Mouse (Mus musculus) kidney, postnatal 36 days (tissue): ENCODE measurements around the gene Mlip.

ENCODE experiments used
- DNase-seq, 2 experiments: peaks; one replicate each; pipeline ENCODE4 v3.0.0; 2021 to 2022; ENCODE audit warnings: mixed read lengths in 2 of 2

Mlip gene

DNA sequence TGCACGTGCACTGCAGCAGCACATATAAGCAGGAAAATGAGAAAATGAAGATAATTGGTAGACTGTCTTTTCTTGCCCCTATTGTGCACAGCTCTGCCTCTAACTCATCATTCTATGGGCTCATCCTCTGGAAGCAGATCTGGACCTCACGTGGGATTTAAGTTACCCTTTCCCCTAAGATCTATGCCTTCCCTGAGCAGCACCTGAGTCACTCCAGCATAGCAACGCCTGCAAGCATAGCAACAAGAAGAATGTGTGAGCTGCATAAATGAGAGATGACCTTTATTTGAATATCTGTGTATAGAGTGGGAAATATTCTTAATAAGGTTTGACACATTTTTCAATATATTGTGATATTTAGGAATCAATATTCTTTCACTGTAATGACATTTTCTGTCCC is 176.9 kb downstream of the Mlip start:
- no peak for DNase-seq

DNA sequence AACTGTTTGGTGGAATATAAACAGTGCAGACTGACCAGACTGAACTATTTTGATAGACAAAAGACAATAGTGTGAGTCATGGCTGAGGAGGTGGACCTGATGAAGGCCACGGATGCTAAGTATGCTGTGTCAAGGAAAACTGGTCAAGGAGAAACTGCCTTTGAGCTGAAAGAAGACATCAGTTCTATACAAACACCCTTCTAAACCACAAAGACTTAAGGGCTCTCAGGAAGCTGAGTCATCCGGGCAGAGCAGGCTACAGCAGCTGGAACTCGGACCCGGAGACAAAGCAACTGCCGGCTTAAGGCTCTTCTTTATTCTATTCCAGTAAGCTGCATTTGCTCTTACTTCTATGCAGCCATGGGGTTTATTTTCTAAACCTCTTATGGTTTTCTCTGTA is 180.7 kb downstream of the Mlip start:
- DNase-seq, result no peak

DNA sequence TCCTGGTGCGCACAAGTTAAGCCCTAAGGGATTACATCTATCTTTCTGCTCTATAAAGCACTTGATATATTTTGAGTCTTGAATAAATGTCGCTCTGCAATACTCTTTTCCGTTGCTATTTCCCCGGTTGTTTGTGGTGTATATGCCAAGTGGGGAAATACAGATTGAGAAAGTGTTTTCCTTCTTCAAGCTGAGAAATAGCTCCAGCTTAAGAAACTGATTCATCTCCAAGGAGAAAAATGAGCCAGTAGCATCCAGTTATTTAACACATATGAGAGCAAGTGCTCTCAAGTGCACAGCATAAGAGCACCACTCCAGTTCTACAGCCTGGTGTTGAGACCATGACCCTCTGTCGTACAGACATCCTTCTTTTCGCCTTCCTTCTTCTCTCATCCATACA is 186.9 kb downstream of the Mlip start:
- DNase-seq, result no peak

DNA sequence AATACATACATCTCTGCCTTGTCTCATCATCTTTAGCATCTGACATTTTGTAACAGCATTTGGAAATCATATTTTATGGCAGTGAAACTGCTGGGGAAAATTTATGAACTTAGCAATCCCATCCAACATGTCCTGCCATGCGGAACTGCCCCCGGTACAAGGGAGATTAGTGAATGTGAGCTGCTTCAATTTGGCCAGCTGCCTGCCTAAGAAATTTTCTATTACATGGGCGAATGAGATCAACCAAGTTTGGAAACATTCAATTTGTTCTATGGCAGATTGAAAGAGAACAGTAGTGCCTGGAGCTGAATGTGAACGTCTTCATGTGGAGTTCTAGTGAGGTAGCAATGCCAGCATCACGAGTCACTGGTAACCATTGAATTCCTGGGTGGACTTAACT is 191.0 kb downstream of the Mlip start:
- peak; percentile 1 to 3 for DNase-seq

DNA sequence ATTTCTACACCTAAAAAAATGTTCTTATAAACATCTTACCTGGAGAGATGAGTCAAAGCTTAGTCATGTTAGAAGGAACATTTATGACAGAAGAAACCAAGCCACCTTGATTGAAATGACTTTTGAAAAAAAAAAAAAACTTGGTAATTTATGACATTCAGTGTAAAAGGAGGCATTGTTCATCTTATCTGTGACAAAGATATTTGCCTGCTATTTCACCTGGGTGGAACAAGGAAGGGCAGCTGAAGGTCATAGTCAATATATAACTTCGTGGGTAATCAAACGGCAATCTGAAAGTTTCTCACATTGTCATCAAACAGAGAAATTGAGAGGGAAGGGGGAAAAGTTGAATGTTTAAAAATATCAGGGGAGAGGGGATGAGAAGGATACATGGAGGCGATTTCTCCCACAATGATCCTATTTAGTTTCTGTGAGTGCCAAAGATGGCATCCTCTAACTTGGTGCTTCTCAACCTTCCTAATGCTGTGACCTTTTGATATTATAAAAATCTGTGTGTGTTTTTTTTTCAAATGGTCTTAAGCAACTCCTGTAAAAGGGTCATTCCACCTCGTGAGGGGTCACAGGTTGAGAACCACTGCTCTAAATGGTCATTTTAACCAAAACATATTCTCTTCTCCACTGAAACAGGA is 192.4 kb downstream of the Mlip start:
- no peak for DNase-seq

DNA sequence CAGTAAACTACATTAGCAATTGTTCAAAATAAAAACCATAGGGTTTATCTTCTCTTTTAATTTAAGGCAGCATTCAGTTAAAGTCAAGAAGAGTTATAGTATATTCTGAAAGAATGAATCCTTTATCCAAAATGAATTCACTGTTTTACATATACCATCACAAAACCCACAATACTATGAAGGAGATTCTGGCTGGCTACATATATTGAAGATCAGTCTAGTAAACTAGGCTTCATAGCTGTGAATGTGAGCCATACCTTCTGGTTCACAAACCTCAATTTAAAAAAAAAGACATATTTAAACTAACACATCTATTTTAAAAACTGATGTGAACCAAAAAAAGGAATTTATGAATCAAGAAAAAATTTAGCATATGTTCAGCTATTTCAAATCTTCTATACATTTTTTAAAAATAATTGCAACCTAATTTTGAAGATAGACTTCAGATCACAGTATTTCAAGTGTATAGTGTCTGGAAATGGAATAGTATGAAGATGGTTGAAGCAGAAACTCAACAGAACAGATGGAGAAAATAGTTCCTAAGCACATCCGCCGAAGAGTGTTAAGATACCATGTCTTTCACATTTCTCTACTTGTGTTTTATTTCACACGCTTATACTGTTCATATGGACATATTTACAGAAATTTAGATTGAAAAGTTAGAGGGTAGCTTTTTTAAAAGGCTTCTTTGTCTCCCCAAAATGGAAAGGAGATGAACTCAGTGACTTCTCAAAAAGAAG is 204.1 kb downstream of the Mlip start:
- DNase-seq, result no peak

DNA sequence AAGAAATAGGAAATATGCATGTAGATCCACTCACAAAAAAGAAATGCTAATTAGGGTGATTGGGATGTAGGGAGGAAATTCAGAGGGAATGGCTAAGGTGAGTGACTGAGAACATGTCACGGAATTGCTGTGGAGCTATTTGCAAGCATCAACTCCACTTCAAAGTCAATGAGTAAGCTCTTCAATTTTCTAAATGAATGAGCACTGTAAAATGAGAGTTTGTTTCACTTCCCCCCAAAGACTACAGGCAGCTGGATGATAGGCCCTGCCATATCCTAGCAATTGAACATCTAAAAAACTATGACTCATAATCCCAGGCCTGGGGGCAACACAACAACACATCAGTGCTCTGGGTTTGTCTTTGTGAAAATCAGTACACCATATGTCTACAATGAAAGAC is 233.0 kb downstream of the Mlip start:
- no peak for DNase-seq

DNA sequence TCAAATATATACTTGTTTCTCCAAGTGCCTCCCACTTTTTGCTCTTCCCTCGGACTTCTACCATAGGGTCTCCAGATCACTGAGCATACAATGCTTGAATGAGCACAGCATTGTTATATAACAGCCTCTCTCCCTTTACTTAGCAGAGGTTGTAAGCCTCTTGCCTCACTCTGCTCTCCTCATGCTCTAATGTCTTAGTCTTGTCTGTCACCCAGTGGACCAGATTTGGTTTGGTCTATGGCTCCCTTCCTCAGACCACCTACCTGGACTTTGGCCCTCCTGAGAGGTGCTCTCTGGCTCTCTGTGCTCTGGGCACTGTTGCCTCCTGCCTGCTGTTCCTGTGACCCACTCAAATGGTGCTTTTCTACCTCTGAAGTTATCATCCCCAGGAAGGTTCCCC is 255.9 kb downstream of the Mlip start:
- DNase-seq, result peak; percentile 22 to 62

DNA sequence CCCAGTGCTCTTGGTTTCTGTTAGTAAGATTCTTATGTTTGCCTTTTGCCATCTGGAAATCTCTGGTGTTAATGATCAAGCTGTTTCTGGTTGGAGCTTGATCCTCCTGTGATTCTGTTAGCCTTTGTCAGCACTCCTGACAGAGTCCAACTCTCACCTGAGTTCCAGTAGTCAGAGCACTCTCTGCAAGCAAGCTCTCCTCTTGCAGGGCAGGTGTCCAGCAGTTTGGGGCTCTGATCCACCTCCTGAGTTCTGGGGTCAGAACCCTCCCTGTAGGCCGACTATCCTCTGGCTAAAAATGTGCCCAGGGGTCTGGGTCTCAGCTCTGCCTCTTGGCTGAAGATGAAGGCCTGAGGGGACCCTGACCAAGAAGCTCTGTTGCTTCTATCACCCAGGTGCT is 269.5 kb downstream of the Mlip start:
- DNase-seq, result peak; percentile 71 to 77

DNA sequence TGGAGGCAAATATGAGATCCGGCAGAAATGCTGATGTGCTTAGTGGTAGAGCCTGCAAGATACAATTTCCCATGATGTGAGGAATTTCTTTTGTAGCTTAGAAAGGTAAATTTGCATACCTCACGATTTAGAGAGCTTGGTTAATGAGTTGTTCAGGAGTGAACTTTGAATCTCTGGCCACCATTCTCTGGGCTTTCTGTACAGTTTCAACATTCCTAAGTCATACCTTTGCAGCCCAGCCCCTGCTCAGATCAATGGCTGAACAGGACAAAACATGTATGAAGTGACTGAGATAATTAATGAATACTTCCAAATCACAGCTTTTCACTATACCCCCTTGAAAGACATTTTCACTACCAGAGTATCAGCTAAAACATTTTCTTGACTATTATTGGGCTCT is 281.1 kb downstream of the Mlip start:
- DNase-seq, result peak; percentile 49 to 69

DNA sequence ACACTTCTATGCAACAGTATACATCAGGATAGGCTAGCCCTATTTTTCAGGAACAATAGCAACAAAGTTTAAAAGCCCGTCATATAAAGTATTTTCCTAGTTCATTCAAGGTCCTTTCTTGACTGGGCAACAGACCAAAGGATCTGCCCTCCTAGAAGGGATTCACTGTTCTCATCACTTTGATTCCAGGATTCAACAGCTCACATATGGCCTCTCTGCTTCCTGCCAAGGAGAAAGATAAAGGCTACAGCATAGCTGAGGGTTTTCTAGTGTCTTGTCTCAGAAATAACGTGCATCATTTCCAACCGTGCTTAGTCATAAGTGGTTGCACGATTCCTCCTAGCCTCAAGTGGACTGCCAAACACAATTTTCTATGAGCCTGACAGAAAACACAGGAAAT is 296.2 kb downstream of the Mlip start:
- no peak for DNase-seq

DNA sequence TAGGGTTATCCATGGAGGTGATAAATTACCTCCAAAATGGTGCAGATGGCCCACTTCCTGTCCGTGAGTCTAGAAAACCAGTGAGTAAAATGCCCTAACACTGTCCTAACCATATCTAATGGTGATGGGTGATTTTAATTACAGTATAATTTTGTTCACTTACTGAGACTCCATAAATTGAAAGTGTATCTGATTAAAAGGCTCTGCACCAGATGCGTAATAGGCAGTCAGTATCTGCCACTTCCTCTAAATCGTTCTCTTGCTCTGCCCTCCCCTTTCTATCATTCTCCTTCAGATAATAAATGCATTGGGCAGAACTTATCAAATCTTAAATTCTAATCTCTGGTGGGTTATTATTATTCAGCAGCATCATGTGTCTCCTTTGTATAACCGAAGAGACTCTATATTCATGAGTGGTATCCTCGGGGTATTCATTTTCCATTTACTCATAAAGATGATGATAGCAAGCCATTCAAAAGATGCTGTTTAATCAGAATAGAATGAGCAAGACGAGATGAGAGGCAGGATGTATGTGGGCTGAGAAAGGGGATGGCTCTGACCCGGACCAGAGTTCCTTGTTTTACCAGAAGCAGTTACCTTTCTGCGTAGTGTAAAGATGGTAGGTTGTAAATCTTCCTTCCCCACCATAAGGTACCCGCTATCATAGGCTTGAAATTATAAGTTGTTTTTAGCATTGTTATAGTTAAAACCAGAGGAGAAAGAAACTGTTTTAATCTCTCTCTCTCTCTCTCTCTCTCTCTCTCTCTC is 298.2 kb downstream of the Mlip start:
- no peak for DNase-seq
